ENCODE assay signal across 17 mouse cellular contexts in the genomic region with DNA sequence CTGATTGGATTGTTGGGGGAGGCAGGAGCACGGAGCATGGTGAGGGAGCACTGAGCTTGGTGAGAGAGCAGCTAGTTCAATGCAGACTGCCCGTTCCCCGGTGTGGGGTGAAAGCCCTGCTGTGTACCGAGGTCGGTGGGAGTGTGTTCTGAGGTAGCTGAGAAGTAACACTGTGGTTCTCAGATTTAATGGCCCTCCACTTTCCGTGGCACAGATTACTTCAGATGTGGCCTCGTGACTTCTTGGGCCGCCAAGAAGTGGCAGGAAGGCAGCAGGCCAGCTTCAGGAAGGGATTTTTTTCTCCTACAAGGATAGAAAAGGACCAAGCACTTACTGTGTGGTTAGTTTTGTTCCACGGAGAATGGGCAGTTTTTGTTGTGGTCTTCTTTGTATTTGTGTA. TPM values are rescaled to one million over a fixed set of nuclear protein-coding genes. Genes with fewer than 3 reads are reported as not detected.
DNase-seq lines count a peak whose midpoint lies in the region; ATAC-seq lines count a peak whose summit lies in the region.
"Had no signal": no experiment of that assay in that cellular context is flagged by ENCODE, and none has a peak within 500 bp of the region (broad histone marks: within the 10 kb centered on the region; RNA-seq: fewer than 3 reads in every experiment).

No protein-coding gene starts in this region.

- peaks cover 12% of the 10 kb centered on the region for H3K4me1 ChIP-seq in forebrain, embryonic 16.5 days (replicated peaks; ENCODE audit: control insufficient read depth, insufficient read depth, low read length)
- peaks cover 11% of the 10 kb centered on the region; the same call in 1 of the 2 replicates for H3K4me1 ChIP-seq in forebrain, embryonic 13.5 days
- H3K4me1 ChIP-seq in megakaryocyte, embryonic 14.5 days: peaks cover 32% of the 10 kb centered on the region

- H3K27ac ChIP-seq in forebrain, embryonic 16.5 days (ENCODE audit: low read length): 0 out of 2 replicates have a peak overlapping the region, but pooled peaks have one; percentile 8
- H3K27ac ChIP-seq in forebrain, embryonic 13.5 days: no peak overlapping the region
- H3K27ac ChIP-seq: heart, embryonic 15.5 days; hindbrain, embryonic 14.5 days; midbrain, embryonic 12.5 days; neural tube, embryonic 15.5 days had no signal

- H3K27me3 ChIP-seq in forebrain, embryonic 16.5 days (replicated peaks; ENCODE audit: control insufficient read depth, insufficient read depth, low read length): no peaks in the 10 kb centered on the region
- H3K27me3 ChIP-seq in forebrain, embryonic 13.5 days: no peaks in the 10 kb centered on the region
- peaks cover 27% of the 10 kb centered on the region for H3K27me3 ChIP-seq in megakaryocyte, embryonic 14.5 days (replicated peaks)
- H3K27me3 ChIP-seq: heart, embryonic 15.5 days; midbrain, embryonic 12.5 days; neural tube, embryonic 15.5 days had no signal

- H3K9ac ChIP-seq in forebrain, embryonic 16.5 days (replicated peaks; ENCODE audit: low read depth, low read length): no peak overlapping the region
- H3K9ac ChIP-seq in forebrain, embryonic 13.5 days: no peak overlapping the region
- H3K9ac ChIP-seq: heart, embryonic 15.5 days; hindbrain, embryonic 14.5 days; midbrain, embryonic 12.5 days; neural tube, embryonic 15.5 days had no signal

- ATAC-seq in forebrain, embryonic 16.5 days: no peak
- no peak for ATAC-seq in forebrain, embryonic 13.5 days
- no peak for ATAC-seq in megakaryocyte, adult 5-6 weeks (ENCODE audit: poor library complexity, severe bottlenecking)
- ATAC-seq in cerebellum, adult (ENCODE audit: insufficient number of reproducible peaks, low FRiP score, low TSS enrichment): no peak

- DNase-seq in lung, postnatal 10 days: peak; percentile 13
- no peak for DNase-seq in yolk sac, embryonic 10.5 days (ENCODE audit: low spot score)
- DNase-seq: adrenal gland, adult 2 months; heart, postnatal 4 days; kidney, adult 2 months; kidney, postnatal 14 days; layer of hippocampus, postnatal 36 days; right cerebral cortex, adult 18-20 months had no signal

- H3K4me3 ChIP-seq in forebrain, embryonic 16.5 days (replicated peaks; ENCODE audit: low read length): no peak overlapping the region
- H3K4me3 ChIP-seq in forebrain, embryonic 13.5 days: no peak overlapping the region
- peak overlapping the region; percentile 8 for H3K4me3 ChIP-seq in megakaryocyte, embryonic 14.5 days (replicated peaks)
- H3K4me3 ChIP-seq: heart, embryonic 15.5 days; midbrain, embryonic 12.5 days; neural tube, embryonic 15.5 days had no signal

- no peaks in the 10 kb centered on the region for H3K36me3 ChIP-seq in forebrain, embryonic 16.5 days (ENCODE audit: control insufficient read depth, insufficient read depth)
- 0 out of 2 replicates have a peak, but pooled peaks cover 7% of the 10 kb centered on the region for H3K36me3 ChIP-seq in forebrain, embryonic 13.5 days (ENCODE audit: poor library complexity, severe bottlenecking)
- peaks cover 38% of the 10 kb centered on the region for H3K36me3 ChIP-seq in megakaryocyte, embryonic 14.5 days (replicated peaks; ENCODE audit: low read length)
- H3K36me3 ChIP-seq: heart, embryonic 15.5 days; midbrain, embryonic 12.5 days had no signal

- WGBS in forebrain, embryonic 16.5 days: 74% methylated on average over 9 of the region's 9 CpGs
- WGBS in forebrain, embryonic 13.5 days: 75% methylated on average over 9 of the region's 9 CpGs

- H3K4me2 ChIP-seq in forebrain, embryonic 16.5 days (ENCODE audit: low read length): no peak overlapping the region
- H3K4me2 ChIP-seq in forebrain, embryonic 13.5 days: no peak overlapping the region
- H3K4me2 ChIP-seq: heart, embryonic 15.5 days; hindbrain, embryonic 14.5 days; midbrain, embryonic 12.5 days; neural tube, embryonic 15.5 days had no signal

- no peaks in the 10 kb centered on the region for H3K9me3 ChIP-seq in forebrain, embryonic 16.5 days (ENCODE audit: control insufficient read depth, low read length)
- H3K9me3 ChIP-seq in forebrain, embryonic 13.5 days (replicated peaks): no peaks in the 10 kb centered on the region
- H3K9me3 ChIP-seq in megakaryocyte, embryonic 14.5 days: no peaks in the 10 kb centered on the region
- H3K9me3 ChIP-seq: heart, embryonic 15.5 days; midbrain, embryonic 12.5 days; neural tube, embryonic 15.5 days had no signal

RNA-seq across cellular contexts. Expression of gene Dop1b, which starts 17.0 kb away (rescaled TPM):
- polyA plus RNA-seq in forebrain, embryonic 16.5 days (2015; fragmentation: Nextera tagmentation; extraction: Ambion mirVana): 27.6 and 43.3 TPM in 2 replicates
- 17.1 and 18.3 TPM in 2 replicates for polyA plus RNA-seq in forebrain, embryonic 13.5 days (2015; fragmentation: Nextera tagmentation; extraction: Ambion mirVana)
- 15.5 and 16.9 TPM in 2 replicates for polyA plus RNA-seq in megakaryocyte, embryonic 14.5 days (2012; ENCODE audit: insufficient read depth, low replicate concordance)
- 20.3 and 38.8 TPM in 2 replicates for total RNA-seq in megakaryocyte, adult 5-6 weeks (2015)
- 10.5 and 15.2 TPM in 2 replicates for total RNA-seq in megakaryocyte, adult 5-6 weeks (2017)

RNA-seq across cellular contexts. Expression of gene Cbr3, which starts 45.7 kb away (rescaled TPM):
- polyA plus RNA-seq in forebrain, embryonic 16.5 days (2015; fragmentation: Nextera tagmentation; extraction: Ambion mirVana): 1.4 and 1.6 TPM in 2 replicates
- 0.15 TPM in 1 of 2 replicates, not detected in the other for polyA plus RNA-seq in forebrain, embryonic 13.5 days (2015; fragmentation: Nextera tagmentation; extraction: Ambion mirVana)
- 3.0 TPM in 1 of 2 replicates, not detected in the other for polyA plus RNA-seq in megakaryocyte, embryonic 14.5 days (2012; ENCODE audit: insufficient read depth, low replicate concordance)
- 0.83 and 1.8 TPM in 2 replicates for total RNA-seq in megakaryocyte, adult 5-6 weeks (2015)
- total RNA-seq in megakaryocyte, adult 5-6 weeks (2017): 0.73 and 1.3 TPM in 2 replicates
